Mouse (Mus musculus) myocyte (in vitro differentiated cells): ENCODE data around the gene Tekt1. TPM values are rescaled to one million over a fixed set of nuclear protein-coding genes. Genes with fewer than 3 reads are reported as not detected.

Source experiments
- H3K27me3 ChIP-seq: one replicate; pipeline ENCODE4 v1.6.1; 2011; ENCODE audit not compliant: control insufficient read depth, insufficient read depth, insufficient read length
- H3K36me3 ChIP-seq: one replicate; pipeline ENCODE4 v1.6.1; 2011; ENCODE audit not compliant: control insufficient read depth, insufficient read depth
- H3K4me2 ChIP-seq: one replicate; pipeline ENCODE4 v1.6.1; 2011; ENCODE audit warnings: low read depth, control low read depth
- H3K4me3 ChIP-seq: one replicate; pipeline ENCODE4 v1.5.1; 2011; ENCODE audit warnings: mild to moderate bottlenecking, control low read depth, moderate library complexity
- H3K79me2 ChIP-seq: one replicate; pipeline ENCODE4 v1.6.1; 2011; ENCODE audit not compliant: control insufficient read depth, insufficient read depth
- H3ac ChIP-seq: one replicate; pipeline ENCODE4 v1.6.1; 2011; ENCODE audit not compliant: control insufficient read depth, insufficient read length
- CEBPB ChIP-seq: IDR thresholded peaks from 2 replicates; pipeline ENCODE4 v1.6.1; 2011; ENCODE audit warnings: mild to moderate bottlenecking, moderate library complexity; ENCODE audit not compliant: poor library complexity, insufficient read depth, severe bottlenecking
- E2F4 ChIP-seq: IDR thresholded peaks from one replicate; pipeline ENCODE4 v1.6.1; 2011; ENCODE audit warnings: mild to moderate bottlenecking, control low read depth, moderate library complexity; ENCODE audit not compliant: insufficient read depth
- MAX ChIP-seq: IDR thresholded peaks from one replicate; pipeline ENCODE4 v1.6.1; 2011; ENCODE audit warnings: low read depth, mild to moderate bottlenecking, control low read depth
- MYOD1 ChIP-seq, 3 experiments: IDR thresholded peaks; one replicate each; pipeline ENCODE4 v1.6.1; 2011; ENCODE audit warnings: control low read depth in 2 of 3, low read depth in 2 of 3, mild to moderate bottlenecking in 2 of 3, moderate library complexity in 1 of 3; ENCODE audit not compliant: insufficient read length in 2 of 3, control insufficient read depth in 1 of 3
- MYOG ChIP-seq, 3 experiments: IDR thresholded peaks; one replicate each; pipeline ENCODE4 v1.6.1; 2011; ENCODE audit warnings: control low read depth in 2 of 3, low read depth in 2 of 3, mild to moderate bottlenecking in 2 of 3; ENCODE audit not compliant: insufficient read length in 2 of 3, control insufficient read depth in 1 of 3, insufficient read depth in 1 of 3
- POLR2A ChIP-seq: IDR thresholded peaks from one replicate; pipeline ENCODE4 v1.6.1; 2011; ENCODE audit warnings: low read depth, mild to moderate bottlenecking, control low read depth, moderate library complexity; ENCODE audit not compliant: insufficient read length
- POLR2AphosphoS2 ChIP-seq: IDR thresholded peaks from one replicate; pipeline ENCODE4 v1.6.1; 2011; ENCODE audit warnings: low read depth, control low read depth; ENCODE audit not compliant: insufficient read length
- REST ChIP-seq: IDR thresholded peaks from one replicate; pipeline ENCODE4 v1.6.1; 2011; ENCODE audit warnings: mild to moderate bottlenecking, control low read depth, moderate library complexity; ENCODE audit not compliant: insufficient read depth, insufficient read length
- SRF ChIP-seq: IDR thresholded peaks from one replicate; pipeline ENCODE4 v1.6.1; 2011; ENCODE audit warnings: low read depth; ENCODE audit not compliant: control insufficient read depth, insufficient read length
- TCF12 ChIP-seq: IDR thresholded peaks from one replicate; pipeline ENCODE4 v1.6.1; 2011; ENCODE audit warnings: mild to moderate bottlenecking, control low read depth; ENCODE audit not compliant: poor library complexity, insufficient read depth, severe bottlenecking
- TCF3 ChIP-seq: IDR thresholded peaks from one replicate; pipeline ENCODE4 v1.6.1; 2011; ENCODE audit warnings: low read depth, control low read depth; ENCODE audit not compliant: insufficient read length
- USF1 ChIP-seq: IDR thresholded peaks from one replicate; pipeline ENCODE4 v1.6.1; 2011; ENCODE audit warnings: low read depth, mild to moderate bottlenecking, control low read depth, moderate library complexity
- polyA plus RNA-seq: library from polyadenylated mRNA; unstranded; fragments of >200 nt; fragmentation: generic; extraction: Trizol; gene quantifications from one replicate; pipeline ENCODE4 v1.2.1, GENCODE M21; 2012; ENCODE audit warnings: missing spikeins

Tekt1 gene
- polyA plus RNA-seq, 1 experiment, result not detected

DNA sequence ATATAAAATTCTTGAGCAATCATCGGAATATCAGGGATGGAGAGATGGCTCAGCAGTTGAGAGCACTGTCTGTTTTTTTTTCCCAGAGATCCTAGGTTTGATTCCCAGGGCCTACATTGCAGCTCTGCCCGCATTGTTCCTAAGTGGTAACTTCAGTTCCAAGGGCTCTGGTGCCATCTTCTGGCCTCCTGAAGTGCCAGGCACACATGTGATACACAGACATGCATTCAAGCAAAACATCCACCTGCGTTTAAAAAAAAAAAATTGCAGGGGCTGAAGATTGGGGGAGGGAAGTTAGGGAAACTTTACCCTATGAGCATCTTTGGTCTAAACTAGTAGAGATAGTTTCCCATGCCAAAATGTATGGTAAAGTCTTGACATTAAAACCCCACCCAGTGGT is 37.8 kb downstream of the Tekt1 start:
- no peak overlapping the region for H3ac ChIP-seq
- H3K36me3 ChIP-seq, result no peaks in the 10 kb centered on the region
- no peaks in the 10 kb centered on the region for H3K79me2 ChIP-seq
- no peak for TF ChIP-seq MYOG (IDR thresholded peaks at IDR 0.05; ENCODE audit: control insufficient read depth in 1 of 3, insufficient read depth in 1 of 3, insufficient read length in 2 of 3, low read depth in 2 of 3)
- TF ChIP-seq TCF12, result no peak
- TF ChIP-seq TCF3, result no peak
- no peak for TF ChIP-seq MYOD1 (IDR thresholded peaks at IDR 0.05; ENCODE audit: control insufficient read depth in 1 of 3, insufficient read length in 2 of 3, low read depth in 2 of 3)
- TF ChIP-seq E2F4, result no peak
- no peak for TF ChIP-seq MAX
- no peak for TF ChIP-seq POLR2A
- no peak for TF ChIP-seq POLR2AphosphoS2
- no peak for TF ChIP-seq REST
- TF ChIP-seq CEBPB, result no peak
- no peak for TF ChIP-seq SRF
- TF ChIP-seq USF1, result no peak
- no peaks in the 10 kb centered on the region for H3K27me3 ChIP-seq
- H3K4me2 ChIP-seq, result no peak overlapping the region
- H3K4me3 ChIP-seq, result no peak overlapping the region

DNA sequence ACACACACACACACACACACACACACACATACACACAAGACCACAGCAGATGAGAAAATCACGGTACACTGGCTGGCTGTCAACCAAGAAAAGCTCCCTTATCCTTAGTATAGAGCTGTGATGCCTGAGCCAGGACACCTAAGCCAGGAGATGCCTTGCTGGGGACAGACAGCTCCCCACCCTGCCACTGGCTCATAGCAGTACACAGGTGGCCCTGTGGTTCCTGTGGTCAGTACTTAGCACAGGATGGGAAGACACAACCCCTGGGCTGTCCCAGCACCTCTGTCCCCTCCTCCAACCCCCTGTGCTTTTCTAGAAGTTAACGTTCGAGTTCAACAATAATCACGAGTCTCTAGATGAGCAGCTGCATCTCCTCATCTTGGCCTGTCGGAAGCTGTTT is 44.2 kb downstream of the Tekt1 start:
- H3K27me3 ChIP-seq, result no peaks in the 10 kb centered on the region
- H3K36me3 ChIP-seq, result no peaks in the 10 kb centered on the region
- TF ChIP-seq MAX (no peak), POLR2A (no peak), MYOG (IDR thresholded peaks at IDR 0.05; ENCODE audit: control insufficient read depth in 1 of 3, insufficient read depth in 1 of 3, insufficient read length in 2 of 3, low read depth in 2 of 3) (no peak), REST (no peak), E2F4 (no peak), CEBPB (no peak), SRF (no peak), MYOD1 (IDR thresholded peaks at IDR 0.05; ENCODE audit: control insufficient read depth in 1 of 3, insufficient read length in 2 of 3, low read depth in 2 of 3) (no peak), POLR2AphosphoS2 (no peak), TCF12 (no peak), TCF3 (no peak)
- H3K4me3 ChIP-seq, result no peak overlapping the region
- no peaks in the 10 kb centered on the region for H3K79me2 ChIP-seq
- H3K4me2 ChIP-seq, result no peak overlapping the region
- no peak overlapping the region for H3ac ChIP-seq

DNA sequence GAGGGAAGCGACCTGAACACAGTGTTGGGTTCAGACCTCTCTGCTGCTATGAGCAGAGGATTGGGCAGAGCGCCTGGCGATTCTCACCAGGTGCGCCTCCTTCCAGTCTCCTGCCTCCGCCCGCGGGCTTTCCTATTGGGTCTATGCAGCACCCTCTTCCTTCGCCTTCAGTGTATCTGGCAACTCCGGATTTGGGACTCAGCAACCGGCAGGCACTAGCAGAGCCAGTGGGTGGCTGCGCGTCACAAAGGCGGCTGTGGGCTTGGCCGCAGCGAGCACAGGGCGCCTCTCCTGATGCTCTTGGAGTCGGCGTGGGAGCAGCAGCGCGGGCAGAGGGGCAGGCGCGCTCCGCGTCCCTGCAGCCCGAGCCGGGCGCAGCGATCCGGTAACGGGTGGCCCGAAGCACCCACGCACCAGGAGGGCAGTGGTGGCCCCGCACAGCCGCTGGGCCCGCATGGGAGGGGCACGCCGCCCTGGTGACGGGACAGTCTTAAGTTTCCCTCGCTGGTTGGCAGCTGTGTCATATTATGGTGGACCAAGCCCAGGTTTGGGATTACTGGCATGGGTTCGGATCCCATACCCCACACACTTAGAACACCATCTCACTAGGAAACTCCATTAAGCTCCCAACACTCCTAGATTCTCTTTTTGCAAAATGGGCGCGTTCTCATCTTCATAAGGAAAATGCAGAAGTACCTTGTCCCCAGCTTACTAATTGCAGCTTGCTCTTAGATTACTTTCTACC is 47.9 kb downstream of the Tekt1 start, which contains the start of gene Fbxo39:
Fbxo39 (plus strand) TSS at position 294 of the 745 bp plus-strand sequence.
- TF ChIP-seq REST, result no peak
- Histone ChIP-seq H3K79me2 (no peaks in the 10 kb centered on the region), H3K4me2 (no peak within 1 kb of the TSS), H3ac (no peak within 1 kb of the TSS), H3K4me3 (no peak within 1 kb of the TSS), H3K36me3 (no peaks in the 10 kb centered on the region), H3K27me3 (no peaks in the 10 kb centered on the region)

DNA sequence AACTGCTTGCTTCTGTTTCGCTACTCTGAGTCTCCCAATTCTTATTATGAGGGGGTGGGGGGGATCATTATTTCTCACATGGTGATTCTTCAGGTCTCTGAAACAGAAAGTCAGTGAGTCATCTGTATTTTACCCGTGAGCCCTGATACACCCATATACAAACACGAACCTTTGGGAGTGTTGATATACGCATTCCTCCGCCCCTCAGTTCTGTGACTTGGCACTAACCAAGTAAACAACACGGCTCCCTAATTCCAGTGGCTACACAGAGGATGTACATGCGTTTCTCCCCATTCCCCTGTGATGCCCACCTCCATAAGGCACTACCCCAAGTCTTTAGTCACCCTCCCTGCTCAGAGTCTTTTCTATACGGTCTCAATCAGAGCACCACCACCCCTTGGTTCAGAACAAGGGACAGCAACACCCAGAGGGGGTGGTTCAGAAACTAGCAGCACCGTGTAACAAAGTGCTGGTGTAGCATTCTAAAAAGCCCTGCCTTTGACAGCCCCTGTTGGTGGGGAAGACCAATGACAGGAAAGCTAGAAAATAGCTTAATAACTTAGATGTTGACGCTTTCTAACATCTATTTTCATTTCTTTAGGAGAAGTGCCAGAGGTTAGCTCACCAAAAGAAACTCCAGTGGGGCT is 50.8 kb downstream of the Tekt1 start:
- Histone ChIP-seq H3K27me3 (no peaks in the 10 kb centered on the region), H3K36me3 (no peaks in the 10 kb centered on the region), H3K4me3 (no peak overlapping the region), H3K4me2 (no peak overlapping the region), H3K79me2 (no peaks in the 10 kb centered on the region), H3ac (no peak overlapping the region)
- TF ChIP-seq POLR2A, result no peak
- no peak for TF ChIP-seq MYOD1 (IDR thresholded peaks at IDR 0.05; ENCODE audit: control insufficient read depth in 1 of 3, insufficient read length in 2 of 3, low read depth in 2 of 3)
- TF ChIP-seq MAX, result no peak
- no peak for TF ChIP-seq SRF
- no peak for TF ChIP-seq USF1
- TF ChIP-seq CEBPB, result no peak
- no peak for TF ChIP-seq E2F4
- no peak for TF ChIP-seq TCF12
- TF ChIP-seq POLR2AphosphoS2, result no peak
- TF ChIP-seq MYOG (IDR thresholded peaks at IDR 0.05; ENCODE audit: control insufficient read depth in 1 of 3, insufficient read depth in 1 of 3, insufficient read length in 2 of 3, low read depth in 2 of 3), result no peak
- TF ChIP-seq TCF3, result no peak
- no peak for TF ChIP-seq REST

DNA sequence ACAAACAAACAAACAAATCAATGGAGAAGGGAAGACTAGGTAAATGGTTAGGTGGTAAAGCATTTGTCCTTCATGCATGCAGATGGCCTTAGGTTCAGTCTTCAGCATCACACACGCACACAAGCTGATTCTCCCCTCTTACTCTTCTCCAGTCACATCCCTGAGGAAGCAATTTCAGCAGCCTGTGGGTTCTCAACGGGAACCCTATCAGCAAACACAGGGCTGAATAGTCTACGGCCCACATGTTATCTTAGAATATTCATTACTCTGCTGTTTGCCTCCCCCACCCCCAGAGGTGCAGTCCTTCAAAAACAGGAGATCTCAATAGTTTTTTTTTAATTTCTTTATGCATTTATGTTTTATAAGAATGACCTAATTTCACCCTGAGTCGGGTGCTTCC is 51.8 kb downstream of the Tekt1 start:
- Histone ChIP-seq H3ac (no peak overlapping the region), H3K79me2 (no peaks in the 10 kb centered on the region), H3K27me3 (no peaks in the 10 kb centered on the region), H3K36me3 (no peaks in the 10 kb centered on the region), H3K4me2 (no peak overlapping the region), H3K4me3 (no peak overlapping the region)
- TF ChIP-seq POLR2AphosphoS2 (no peak), E2F4 (no peak), SRF (no peak), CEBPB (no peak), MAX (no peak), POLR2A (no peak), MYOG (IDR thresholded peaks at IDR 0.05; ENCODE audit: control insufficient read depth in 1 of 3, insufficient read depth in 1 of 3, insufficient read length in 2 of 3, low read depth in 2 of 3) (no peak), MYOD1 (IDR thresholded peaks at IDR 0.05; ENCODE audit: control insufficient read depth in 1 of 3, insufficient read length in 2 of 3, low read depth in 2 of 3) (no peak), USF1 (no peak), TCF12 (no peak), REST (no peak), TCF3 (no peak)
